Mouse (Mus musculus): ENCODE data around the gene Ywhab. TPM values are rescaled to one million over a fixed set of nuclear protein-coding genes. Genes with fewer than 3 reads are reported as not detected.

Gene Ywhab
- total and polyA plus RNA-seq, 2 experiments from 2014 or later = 160 to 656 TPM

GRCm38 (mm10) chr2:164010944-164011343 lies 16.2 kb downstream of the Ywhab start:
- 95% methylated on average over 3 of the region's 3 CpGs for WGBS
- Histone ChIP-seq H3K27me3 (ENCODE audit: insufficient read depth, low read length) (no peaks in the 10 kb centered on the region), H3K4me3 (ENCODE audit: low read depth, low read length) (no peak overlapping the region), H3K36me3 (ENCODE audit: insufficient read depth, low read length) (peaks cover 29% of the 10 kb centered on the region), H3K9ac (replicated peaks; ENCODE audit: low read length, poor library complexity, severe bottlenecking) (no peak overlapping the region), H3K27ac (ENCODE audit: low read depth, low read length) (no peak overlapping the region), H3K4me1 (ENCODE audit: insufficient read depth, low read length) (no peaks in the 10 kb centered on the region), H3K4me2 (ENCODE audit: low read depth, low read length, poor library complexity, severe bottlenecking) (no peak overlapping the region), H3K9me3 (ENCODE audit: low read length) (no peaks in the 10 kb centered on the region)
- TF ChIP-seq CTCF (IDR thresholded peaks at IDR 0.05) = no peak
- ATAC-seq (ENCODE audit: low FRiP score) = no peak
- no peak for DNase-seq (ENCODE audit: low spot score)

GRCm38 (mm10) chr2:164015304-164015703 lies 20.5 kb downstream of the Ywhab start:
- Histone ChIP-seq H3K4me2 (ENCODE audit: low read depth, low read length, poor library complexity, severe bottlenecking) (no peak overlapping the region), H3K9me3 (ENCODE audit: low read length) (no peaks in the 10 kb centered on the region), H3K4me3 (ENCODE audit: low read depth, low read length) (no peak overlapping the region), H3K9ac (replicated peaks; ENCODE audit: low read length, poor library complexity, severe bottlenecking) (no peak overlapping the region), H3K36me3 (ENCODE audit: insufficient read depth, low read length) (peaks cover 56% of the 10 kb centered on the region), H3K27ac (ENCODE audit: low read depth, low read length) (no peak overlapping the region), H3K4me1 (ENCODE audit: insufficient read depth, low read length) (no peaks in the 10 kb centered on the region), H3K27me3 (ENCODE audit: insufficient read depth, low read length) (no peaks in the 10 kb centered on the region)
- 95% methylated on average over 16 of the region's 16 CpGs for WGBS
- no peak for TF ChIP-seq CTCF (IDR thresholded peaks at IDR 0.05)
- no peak for DNase-seq (ENCODE audit: low spot score)
- ATAC-seq (ENCODE audit: low FRiP score) = no peak

- Histone ChIP-seq H3K4me1 (ENCODE audit: insufficient read depth, low read length) (no peaks in the 10 kb centered on the region), H3K36me3 (ENCODE audit: insufficient read depth, low read length) (peaks cover 36% of the 10 kb centered on the region), H3K4me3 (ENCODE audit: low read depth, low read length) (no peak overlapping the region), H3K27ac (ENCODE audit: low read depth, low read length) (no peak overlapping the region), H3K9ac (replicated peaks; ENCODE audit: low read length, poor library complexity, severe bottlenecking) (no peak overlapping the region), H3K4me2 (ENCODE audit: low read depth, low read length, poor library complexity, severe bottlenecking) (no peak overlapping the region), H3K9me3 (ENCODE audit: low read length) (no peaks in the 10 kb centered on the region), H3K27me3 (ENCODE audit: insufficient read depth, low read length) (no peaks in the 10 kb centered on the region)
- TF ChIP-seq CTCF (IDR thresholded peaks at IDR 0.05) = peak; percentile 61
- ATAC-seq (ENCODE audit: low FRiP score) (no peak), DNase-seq (ENCODE audit: low spot score) (peak; percentile 28)
- WGBS = 95% methylated on average over 3 of the region's 3 CpGs
Measured at GRCm38 (mm10) chr2:164018910-164019309, 24.1 kb downstream of the Ywhab start.

- no peak overlapping the region for H3K27ac ChIP-seq (ENCODE audit: low read depth, low read length)
- no peaks in the 10 kb centered on the region for H3K4me1 ChIP-seq (ENCODE audit: insufficient read depth, low read length)
- DNase-seq (ENCODE audit: low spot score) (no peak), ATAC-seq (ENCODE audit: low FRiP score) (no peak)
- H3K27me3 ChIP-seq (ENCODE audit: insufficient read depth, low read length) = no peaks in the 10 kb centered on the region
- peaks cover 36% of the 10 kb centered on the region for H3K36me3 ChIP-seq (ENCODE audit: insufficient read depth, low read length)
- no peak overlapping the region for H3K9ac ChIP-seq (replicated peaks; ENCODE audit: low read length, poor library complexity, severe bottlenecking)
- H3K4me3 ChIP-seq (ENCODE audit: low read depth, low read length) = no peak overlapping the region
- 93% methylated on average over 4 of the region's 4 CpGs for WGBS
- no peak overlapping the region for H3K4me2 ChIP-seq (ENCODE audit: low read depth, low read length, poor library complexity, severe bottlenecking)
- no peaks in the 10 kb centered on the region for H3K9me3 ChIP-seq (ENCODE audit: low read length)
- TF ChIP-seq CTCF (IDR thresholded peaks at IDR 0.05) = peak; percentile 43
Measured at GRCm38 (mm10) chr2:164019943-164020342, 25.2 kb downstream of the Ywhab start.

- Histone ChIP-seq H3K4me3 (ENCODE audit: low read depth, low read length) (no peak overlapping the region), H3K4me2 (ENCODE audit: low read depth, low read length, poor library complexity, severe bottlenecking) (no peak overlapping the region), H3K27me3 (ENCODE audit: insufficient read depth, low read length) (no peaks in the 10 kb centered on the region), H3K27ac (ENCODE audit: low read depth, low read length) (no peak overlapping the region), H3K9ac (replicated peaks; ENCODE audit: low read length, poor library complexity, severe bottlenecking) (no peak overlapping the region), H3K9me3 (ENCODE audit: low read length) (no peaks in the 10 kb centered on the region), H3K4me1 (ENCODE audit: insufficient read depth, low read length) (no peaks in the 10 kb centered on the region), H3K36me3 (ENCODE audit: insufficient read depth, low read length) (peaks cover 17% of the 10 kb centered on the region)
- WGBS = 63% methylated on average over 2 of the region's 2 CpGs
- no peak for TF ChIP-seq CTCF (IDR thresholded peaks at IDR 0.05)
- DNase-seq (ENCODE audit: low spot score) (no peak), ATAC-seq (ENCODE audit: low FRiP score) (no peak)
Measured at GRCm38 (mm10) chr2:164022104-164022503, 27.3 kb downstream of the Ywhab start.

GRCm38 (mm10) chr2:164025150-164025549 lies 30.4 kb downstream of the Ywhab start, which contains the start of gene Pabpc1l:
TSS of gene Pabpc1l (plus strand) at chr2:164025450.
- ATAC-seq (ENCODE audit: low FRiP score) = no peak
- no peak within 1 kb of the TSS for H3K27ac ChIP-seq (ENCODE audit: low read depth, low read length)

More at GRCm38 (mm10) chr2:164025150-164025549, 30.4 kb downstream of the Ywhab start, which contains the start of gene Pabpc1l:
- H3K4me1 ChIP-seq (ENCODE audit: insufficient read depth, low read length) = no peaks in the 10 kb centered on the region
- H3K4me2 ChIP-seq (ENCODE audit: low read depth, low read length, poor library complexity, severe bottlenecking) = no peak within 1 kb of the TSS
- DNase-seq (ENCODE audit: low spot score) = no peak
- 89% methylated on average over 16 of the region's 16 CpGs for WGBS
- no peaks in the 10 kb centered on the region for H3K36me3 ChIP-seq (ENCODE audit: insufficient read depth, low read length)
- no peak within 1 kb of the TSS for H3K9ac ChIP-seq (replicated peaks; ENCODE audit: low read length, poor library complexity, severe bottlenecking)
- no peak for TF ChIP-seq CTCF (IDR thresholded peaks at IDR 0.05)
- no peaks in the 10 kb centered on the region for H3K27me3 ChIP-seq (ENCODE audit: insufficient read depth, low read length)
- no peaks in the 10 kb centered on the region for H3K9me3 ChIP-seq (ENCODE audit: low read length)
- no peak within 1 kb of the TSS for H3K4me3 ChIP-seq (ENCODE audit: low read depth, low read length)
